Mouse (Mus musculus) small intestine, adult 2 months (tissue): ENCODE data around the gene Tpm3.

Experiments used
- CTCF ChIP-seq: fragments of 200-500 bp; IDR thresholded peaks from 2 replicates; pipeline ENCODE4 v1.5.1; 2012; ENCODE audit warnings: low read depth, mild to moderate bottlenecking, control low read depth, inconsistent platforms, low read length, moderate library complexity, mixed read lengths; ENCODE audit not compliant: insufficient replicate concordance, insufficient read length; ENCODE audit errors: extremely low read depth
- POLR2A ChIP-seq: fragments of 200-500 bp; IDR thresholded peaks from 2 replicates; pipeline ENCODE4 v1.6.1; 2012; ENCODE audit warnings: low read depth, mild to moderate bottlenecking, control low read depth, inconsistent platforms, low read length, moderate library complexity

- TF ChIP-seq CTCF (no peak), POLR2A (no peak)
Measured at GRCm38 (mm10) chr3:90069688-90070087, 2.8 kb upstream of the Tpm3 start.
